Mouse (Mus musculus): ENCODE data around the gene Cpn2. TPM values are rescaled to one million over a fixed set of nuclear protein-coding genes. Genes with fewer than 3 reads are reported as not detected.

Gene Cpn2
- total and polyA plus RNA-seq, 3 experiments, result not detected

DNA sequence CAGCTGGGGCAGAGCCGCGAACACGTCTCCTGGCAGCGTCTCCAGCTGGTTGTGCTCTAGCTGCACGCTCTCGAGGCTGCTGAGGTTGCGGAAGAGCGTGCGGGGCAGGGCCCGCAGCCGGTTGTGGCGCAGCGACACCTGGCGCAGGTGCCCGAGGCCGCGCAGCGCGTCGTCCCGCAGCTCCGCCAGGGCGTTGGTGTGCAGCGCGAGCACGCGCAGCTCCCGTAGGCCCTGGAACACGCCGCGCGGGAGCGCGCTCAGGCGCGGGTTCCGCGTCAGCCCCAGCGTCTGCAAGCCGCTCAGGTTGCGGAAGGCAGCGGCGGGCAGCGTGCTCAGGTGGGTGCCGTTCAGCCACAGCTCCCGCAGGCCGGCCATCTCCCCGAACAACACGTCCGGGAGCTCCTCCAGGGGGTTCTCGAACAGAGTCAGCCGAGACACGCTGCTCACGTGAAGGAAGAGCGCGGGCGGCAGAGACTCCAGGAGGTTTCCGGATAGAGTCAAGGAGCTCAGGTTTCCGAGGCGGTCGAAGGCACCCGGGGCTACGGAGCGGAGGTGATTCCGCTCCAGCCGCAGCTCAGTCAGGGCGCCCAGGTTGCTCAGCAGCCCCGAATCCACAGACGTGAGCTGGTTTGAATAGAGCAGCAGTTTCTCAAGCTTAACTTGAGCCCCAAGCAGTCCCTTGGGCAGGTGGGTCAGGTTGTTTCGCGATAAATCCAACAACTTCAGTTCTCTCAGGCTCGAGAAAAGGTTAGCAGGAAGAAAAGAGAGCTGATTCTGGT is 41.5 kb upstream of the Cpn2 start:
- dilution Hi-C loops (cut with MboI; ENCODE audit: extremely low pct_ligation_motif_present, extremely low pct_unique_long_range_greater_than_20kb, low sequenced_read_pairs) (no loop called here), in situ Hi-C loops (cut with MboI; ENCODE audit: low pct_ligation_motif_present, low pct_unique_long_range_greater_than_20kb, low sequenced_read_pairs) (no loop called here)
- Histone ChIP-seq H3K27me3 (replicated peaks) (no peaks in the 10 kb centered on the region), H3K4me3 (replicated peaks in 1 of 3; ENCODE audit: low read depth in 2 of 3, low read length in 2 of 3, poor library complexity in 1 of 3) (no peak overlapping the region), H3K9ac (ENCODE audit: insufficient read depth, low read depth) (no peak overlapping the region), H3K79me2 (replicated peaks; ENCODE audit: control insufficient read depth, extremely low read depth, insufficient read depth, poor library complexity, severe bottlenecking) (no peaks in the 10 kb centered on the region), H3K27ac (ENCODE audit: insufficient read depth, low read depth) (no peak overlapping the region), H3K9me3 (replicated peaks; ENCODE audit: low read length) (peaks cover 7% of the 10 kb centered on the region), H3K36me3 (replicated peaks in 1 of 2; ENCODE audit: control insufficient read depth in 1 of 2, insufficient read depth in 1 of 2, low read length in 1 of 2) (peaks cover 4 to 34% of the 10 kb centered on the region in 2 experiments), H3K4me2 (ENCODE audit: insufficient read depth, low read depth, poor library complexity, severe bottlenecking) (no peak overlapping the region), H3K4me1 (ENCODE audit: control insufficient read depth in 1 of 2, insufficient read depth in 2 of 2) (peaks cover 4 to 16% of the 10 kb centered on the region in 2 experiments; a peak in 3 of 4 replicates)
- TF ChIP-seq ZKSCAN1 (IDR thresholded peaks at IDR 0.05; ENCODE audit: borderline replicate concordance, low read depth, low read length) (no peak), UBTF (IDR thresholded peaks at IDR 0.05; ENCODE audit: low read depth, low read length) (no peak), TCF12 (IDR thresholded peaks at IDR 0.05; ENCODE audit: low read depth, low read length) (0 out of 2 replicates have a peak, but pooled peaks have one; percentile 17), KAT2A (IDR thresholded peaks at IDR 0.05; ENCODE audit: insufficient replicate concordance, low read length) (no peak)
- no peak for DNase-seq (ENCODE audit: extremely low read depth)

DNA sequence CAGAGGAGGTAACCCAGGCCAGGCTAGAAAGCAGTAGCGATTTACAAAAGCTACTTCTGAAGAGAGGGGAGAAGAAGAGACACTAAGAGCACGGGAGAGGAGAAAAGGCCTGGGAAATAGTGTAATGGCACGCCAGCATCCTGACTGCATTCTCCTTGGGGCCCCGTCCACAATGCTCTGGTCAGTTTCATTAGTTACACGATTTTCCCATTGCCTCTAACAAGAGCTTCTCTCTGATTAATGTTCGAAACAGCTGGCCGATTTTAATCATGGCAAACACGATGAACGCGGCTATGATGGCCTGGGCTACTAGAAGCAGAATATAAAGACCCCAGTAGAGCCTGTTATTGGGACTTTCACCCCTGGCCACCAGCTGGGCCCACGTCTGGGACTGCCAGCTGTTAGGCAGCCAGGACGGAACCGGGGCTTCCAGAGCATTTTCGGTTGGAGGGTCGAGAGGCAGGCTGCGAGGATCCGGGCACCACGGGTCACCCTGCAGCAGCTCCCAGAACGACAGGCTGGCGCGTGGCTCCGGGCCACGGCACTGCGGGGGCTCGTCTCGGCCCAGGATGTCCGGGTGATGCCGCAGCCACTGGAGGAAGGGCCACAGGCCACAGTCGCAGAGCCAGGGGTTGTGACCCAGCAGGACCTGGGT is 40.8 kb upstream of the Cpn2 start:
- no peak overlapping the region for H3K4me3 ChIP-seq (replicated peaks in 1 of 3; ENCODE audit: low read depth in 2 of 3, low read length in 2 of 3, poor library complexity in 1 of 3)
- no peaks in the 10 kb centered on the region for H3K27me3 ChIP-seq (replicated peaks)
- in situ Hi-C loops (cut with MboI; ENCODE audit: low pct_ligation_motif_present, low pct_unique_long_range_greater_than_20kb, low sequenced_read_pairs), result no loop called here
- H3K4me1 ChIP-seq (ENCODE audit: control insufficient read depth in 1 of 2, insufficient read depth in 2 of 2), result peaks cover 4 to 20% of the 10 kb centered on the region in 2 experiments; a peak in 3 of 4 replicates
- peaks cover 7% of the 10 kb centered on the region for H3K9me3 ChIP-seq (replicated peaks; ENCODE audit: low read length)
- H3K9ac ChIP-seq (ENCODE audit: insufficient read depth, low read depth), result no peak overlapping the region
- TF ChIP-seq PAX5 (IDR thresholded peaks at IDR 0.05; ENCODE audit: low read length) (no peak), SMC3 (IDR thresholded peaks at IDR 0.05; ENCODE audit: low read depth, low read length) (no peak), SIN3A (IDR thresholded peaks at IDR 0.05; ENCODE audit: low read length) (no peak), GABPA (IDR thresholded peaks at IDR 0.05; ENCODE audit: insufficient replicate concordance, low read depth, low read length) (no peak), ZMIZ1 (IDR thresholded peaks at IDR 0.05; ENCODE audit: low read depth, low read length) (no peak), POLR2A (IDR thresholded peaks at IDR 0.05; ENCODE audit: low read depth, low read length) (no peak), ZKSCAN1 (IDR thresholded peaks at IDR 0.05; ENCODE audit: borderline replicate concordance, low read depth, low read length) (no peak), ZNF384 (IDR thresholded peaks at IDR 0.05; ENCODE audit: low read depth, low read length) (no peak)
- peaks cover 4 to 31% of the 10 kb centered on the region in 2 experiments for H3K36me3 ChIP-seq (replicated peaks in 1 of 2; ENCODE audit: control insufficient read depth in 1 of 2, insufficient read depth in 1 of 2, low read length in 1 of 2)
- H3K4me2 ChIP-seq (ENCODE audit: insufficient read depth, low read depth, poor library complexity, severe bottlenecking), result no peak overlapping the region
- no peak for DNase-seq (ENCODE audit: extremely low read depth)
- dilution Hi-C loops (cut with MboI; ENCODE audit: extremely low pct_ligation_motif_present, extremely low pct_unique_long_range_greater_than_20kb, low sequenced_read_pairs), result no loop called here
- no peaks in the 10 kb centered on the region for H3K79me2 ChIP-seq (replicated peaks; ENCODE audit: control insufficient read depth, extremely low read depth, insufficient read depth, poor library complexity, severe bottlenecking)
- no peak overlapping the region for H3K27ac ChIP-seq (ENCODE audit: insufficient read depth, low read depth)

DNA sequence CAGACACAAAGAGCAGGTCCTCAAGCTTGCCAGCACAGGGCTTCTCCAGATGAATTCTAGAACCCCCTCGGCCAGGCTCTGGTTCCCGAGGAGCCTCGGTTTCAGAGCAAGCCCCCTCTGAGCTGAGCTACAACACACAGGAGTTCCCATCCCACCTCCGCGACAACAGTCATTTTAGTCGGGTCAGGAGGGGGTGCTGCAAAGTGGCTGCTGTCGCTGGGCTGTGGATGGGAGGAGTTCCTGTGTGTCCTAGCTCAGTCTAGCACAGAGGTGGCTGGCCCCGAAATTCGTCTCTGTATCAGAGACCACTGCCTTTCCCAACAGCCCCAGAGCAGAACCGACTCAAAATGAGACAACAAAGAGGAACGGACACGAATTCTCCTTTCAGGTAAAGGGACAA is 40.0 kb upstream of the Cpn2 start:
- in situ Hi-C loops (cut with MboI; ENCODE audit: low pct_ligation_motif_present, low pct_unique_long_range_greater_than_20kb, low sequenced_read_pairs), result no loop called here
- DNase-seq (ENCODE audit: extremely low read depth), result no peak
- Histone ChIP-seq H3K9ac (ENCODE audit: insufficient read depth, low read depth) (no peak overlapping the region), H3K27ac (ENCODE audit: insufficient read depth, low read depth) (no peak overlapping the region), H3K4me3 (replicated peaks in 1 of 3; ENCODE audit: low read depth in 2 of 3, low read length in 2 of 3, poor library complexity in 1 of 3) (no peak overlapping the region), H3K27me3 (replicated peaks) (no peaks in the 10 kb centered on the region), H3K4me1 (ENCODE audit: control insufficient read depth in 1 of 2, insufficient read depth in 2 of 2) (peaks cover 4 to 20% of the 10 kb centered on the region in 2 experiments), H3K4me2 (ENCODE audit: insufficient read depth, low read depth, poor library complexity, severe bottlenecking) (no peak overlapping the region), H3K36me3 (replicated peaks in 1 of 2; ENCODE audit: control insufficient read depth in 1 of 2, insufficient read depth in 1 of 2, low read length in 1 of 2) (peaks cover 2 to 27% of the 10 kb centered on the region in 2 experiments), H3K9me3 (replicated peaks; ENCODE audit: low read length) (peaks cover 7% of the 10 kb centered on the region), H3K79me2 (replicated peaks; ENCODE audit: control insufficient read depth, extremely low read depth, insufficient read depth, poor library complexity, severe bottlenecking) (no peaks in the 10 kb centered on the region)
- dilution Hi-C loops (cut with MboI; ENCODE audit: extremely low pct_ligation_motif_present, extremely low pct_unique_long_range_greater_than_20kb, low sequenced_read_pairs), result no loop called here
- TF ChIP-seq HCFC1 (IDR thresholded peaks at IDR 0.05; ENCODE audit: low read depth, low read length), result no peak
- no peak for TF ChIP-seq POLR2AphosphoS2 (IDR thresholded peaks at IDR 0.05; ENCODE audit: low read depth, low read length)
- no peak for TF ChIP-seq MAX (IDR thresholded peaks at IDR 0.05; ENCODE audit: low read length)
- no peak for TF ChIP-seq ZNF384 (IDR thresholded peaks at IDR 0.05; ENCODE audit: low read depth, low read length)
- no peak for TF ChIP-seq E2F4 (IDR thresholded peaks at IDR 0.05; ENCODE audit: insufficient replicate concordance, low read depth, low read length)
- TF ChIP-seq RCOR1 (conservative IDR thresholded peaks at IDR 0.05; ENCODE audit: low read depth, low read length), result no peak
- no peak for TF ChIP-seq SIN3A (IDR thresholded peaks at IDR 0.05; ENCODE audit: low read length)
- no peak for TF ChIP-seq USF1 (IDR thresholded peaks at IDR 0.05; ENCODE audit: low read depth, low read length)
- TF ChIP-seq PAX5 (IDR thresholded peaks at IDR 0.05; ENCODE audit: low read length), result no peak
- TF ChIP-seq MAFK (IDR thresholded peaks at IDR 0.05; ENCODE audit: insufficient replicate concordance, low read length), result no peak
- no peak for TF ChIP-seq JUN (IDR thresholded peaks at IDR 0.05; ENCODE audit: insufficient read depth, low read depth, low read length)
- TF ChIP-seq POLR2A (IDR thresholded peaks at IDR 0.05; ENCODE audit: low read depth, low read length), result no peak
- TF ChIP-seq MYC (IDR thresholded peaks at IDR 0.05; ENCODE audit: low read depth, low read length), result no peak
- no peak for TF ChIP-seq USF2 (conservative IDR thresholded peaks at IDR 0.05; ENCODE audit: low read depth, low read length)
- TF ChIP-seq CHD1 (IDR thresholded peaks at IDR 0.05; ENCODE audit: low read depth, low read length), result no peak
- no peak for TF ChIP-seq MAZ (IDR thresholded peaks at IDR 0.05; ENCODE audit: low read depth, low read length)
